Mouse (Mus musculus) heart, postnatal 14 days (tissue): Measurements from ENCODE around the gene Tnni1. TPM values are rescaled to one million over a fixed set of nuclear protein-coding genes. Genes with fewer than 3 reads are reported as not detected.

Experiments used
- total RNA-seq, 2 experiments: library from RNA; stranded (reverse); gene quantifications; 2 replicates each; pipeline ENCODE4 v1.2.3; 2021

The Tnni1 gene
- total RNA-seq, 2 experiments from 2014 or later = 18.6 to 29.4 TPM

Other genes starting within 250 kb of the Tnni1 start
- gene Nav1, start 172.1 kb upstream of the Tnni1 start, total RNA-seq = 10 to 100 TPM; 25.9 to 34.5 TPM
- 10 to 100 TPM; 60.3 to 66.0 TPM for gene Csrp1, start 59.4 kb upstream of the Tnni1 start, total RNA-seq
- 10 to 100 TPM; 17.2 to 18.4 TPM for gene Phlda3, start 13.3 kb upstream of the Tnni1 start, total RNA-seq
- 1 to 10 TPM; 4.9 to 6.0 TPM for gene Lad1, start 39.2 kb downstream of the Tnni1 start, total RNA-seq
- 1,000 to 10,000 TPM; 7,950 to 8,027 TPM for gene Tnnt2, start 56.9 kb downstream of the Tnni1 start, total RNA-seq
- under 1 TPM in 1 of 2 experiments, not detected in 1; 0.51 TPM for gene Pkp1, start 139.8 kb downstream of the Tnni1 start, total RNA-seq
- gene Igfn1, start 226.9 kb downstream of the Tnni1 start, total RNA-seq = under 1 TPM in 1 of 2 experiments, not detected in 1; 0.05 TPM
- 10 to 100 TPM; 16.1 to 20.0 TPM for gene Tmem9, start 228.7 kb downstream of the Tnni1 start, total RNA-seq